Mouse (Mus musculus) adipocyte (in vitro differentiated cells): ENCODE results near the gene Tmem97.

Source experiments
- DNase-seq: peaks from one replicate; pipeline ENCODE4 v3.0.0-alpha.2; 2016; ENCODE audit warnings: low spot score

Gene Tmem97

DNA sequence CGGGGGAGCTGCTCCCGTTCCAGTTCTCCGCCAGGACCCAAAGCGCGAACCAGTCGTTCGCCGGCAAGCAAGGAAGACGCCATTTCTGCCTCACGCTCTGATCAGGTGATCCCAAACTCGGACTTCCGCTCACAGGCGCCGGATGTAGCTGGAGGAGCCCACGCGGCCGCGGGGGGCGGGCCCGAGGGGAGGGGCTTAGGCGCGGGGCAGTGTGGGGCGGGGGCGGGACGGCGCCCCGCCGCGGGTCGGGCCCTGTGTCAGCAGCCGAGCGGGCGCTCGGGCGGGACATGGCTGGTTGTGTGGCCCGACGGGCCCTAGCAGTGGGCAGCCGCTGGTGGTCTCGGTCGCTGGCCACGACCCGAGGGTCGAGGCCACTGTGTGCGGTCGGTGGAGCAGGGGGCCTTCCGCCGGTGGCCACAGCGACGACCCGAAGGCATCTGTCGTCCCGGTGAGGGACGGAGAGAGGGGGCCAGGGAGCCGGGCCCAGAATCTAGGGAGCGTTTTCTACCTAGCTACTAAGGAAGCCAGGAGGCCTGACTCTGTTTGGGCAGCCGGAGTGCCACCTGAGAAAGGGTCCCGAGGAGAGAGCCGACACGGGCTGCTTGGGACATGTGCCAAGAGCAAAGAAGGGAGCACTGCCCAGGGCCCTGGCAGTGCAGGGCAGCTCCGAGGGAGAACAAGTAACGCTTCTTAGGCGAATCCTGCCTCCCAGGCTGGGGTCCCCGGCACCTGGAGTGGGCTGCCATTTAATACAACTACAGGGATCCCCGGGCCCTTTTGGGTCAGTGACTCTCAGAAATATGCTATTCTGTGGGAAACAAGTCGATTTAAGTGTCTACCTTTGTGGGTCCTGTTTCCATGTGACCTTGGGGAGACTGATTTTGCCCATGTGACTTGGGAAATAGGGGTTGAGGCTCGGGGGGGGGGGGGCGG, 38.3 kb downstream of the Tmem97 start, which contains the start of the genes Tmem199 and Poldip2:
TSS of gene Tmem199 (minus strand) at position 148 of the 933 bp plus-strand sequence.
TSS of gene Poldip2 (plus strand) at position 169 of the 933 bp plus-strand sequence.
- peak; percentile 93 for DNase-seq

DNA sequence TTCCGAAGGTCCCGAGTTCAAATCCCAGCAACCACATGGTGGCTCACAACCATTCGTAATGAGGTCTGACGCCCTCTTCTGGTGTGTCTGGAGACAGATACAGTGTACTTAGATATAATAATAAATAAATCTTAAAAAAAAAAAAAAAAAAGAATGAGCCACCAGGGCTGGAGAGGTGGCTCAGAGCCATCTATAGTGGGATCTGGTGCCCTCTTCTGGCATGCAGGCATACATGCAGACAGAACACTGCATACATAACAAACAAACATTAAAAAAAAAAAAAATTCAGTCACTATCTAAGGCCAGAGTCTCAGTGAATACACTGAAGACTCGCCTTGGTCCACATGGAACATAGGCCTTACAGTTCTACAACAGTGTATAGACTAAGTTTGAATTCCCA, 41.4 kb downstream of the Tmem97 start:
- peak; percentile 22 for DNase-seq

DNA sequence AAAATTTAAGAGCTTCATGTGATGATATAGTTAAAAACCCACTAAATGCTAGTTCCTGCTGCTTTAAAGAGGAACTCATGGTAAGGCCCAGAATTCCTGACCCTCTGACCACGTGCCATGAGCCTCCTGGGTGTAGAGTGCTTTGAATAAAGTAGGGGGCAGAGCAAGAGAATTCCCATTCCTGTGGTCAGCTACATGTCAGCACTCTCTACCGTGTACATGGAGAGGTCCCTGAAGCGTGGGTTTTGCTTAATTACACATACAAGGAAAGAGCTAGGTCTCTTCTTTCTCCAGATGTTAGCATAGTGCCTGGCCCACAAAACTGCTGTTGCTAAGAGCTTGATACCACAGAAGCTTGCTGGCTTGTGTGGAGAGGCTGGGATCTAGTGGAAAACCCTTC, 45.1 kb downstream of the Tmem97 start:
- DNase-seq = no peak

DNA sequence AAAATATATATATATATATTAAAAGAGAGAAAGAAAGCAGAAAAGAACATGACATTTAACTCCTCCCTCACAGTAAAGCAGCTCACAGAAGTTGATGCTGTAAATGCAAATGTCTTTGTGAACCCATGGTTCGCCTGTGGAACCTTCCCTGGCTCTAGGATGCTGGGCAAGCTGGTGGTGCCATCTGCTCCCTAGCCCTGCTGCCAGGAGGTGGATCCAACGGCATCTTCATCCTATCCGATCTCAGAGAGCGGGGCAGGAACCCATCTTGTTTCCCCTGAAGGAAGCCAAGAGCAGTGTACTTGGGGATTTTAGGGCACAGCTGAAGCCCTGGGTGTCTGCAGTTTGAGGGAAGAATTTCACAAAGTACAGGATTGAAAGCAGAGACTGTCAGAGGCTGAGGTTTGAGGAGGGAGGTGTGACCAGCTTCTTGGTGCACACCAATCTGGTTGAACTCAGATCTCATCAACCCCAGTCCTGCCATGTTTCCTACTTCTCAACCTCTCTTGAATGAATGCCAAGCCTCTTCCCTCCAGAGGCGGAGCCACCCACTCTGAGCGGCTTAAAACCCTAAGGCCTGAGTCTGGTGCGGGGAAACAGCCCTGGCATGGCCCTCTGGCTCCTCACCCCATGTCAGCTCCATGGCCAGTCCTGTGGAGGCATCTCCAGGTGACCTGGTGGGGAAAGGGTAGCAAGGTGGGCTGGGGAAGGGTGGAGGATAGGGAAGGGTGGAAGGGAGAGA, 47.5 kb downstream of the Tmem97 start, which contains the start of gene Sebox:
TSS of gene Sebox (plus strand) at position 539 of the 742 bp plus-strand sequence.
- DNase-seq = no peak

DNA sequence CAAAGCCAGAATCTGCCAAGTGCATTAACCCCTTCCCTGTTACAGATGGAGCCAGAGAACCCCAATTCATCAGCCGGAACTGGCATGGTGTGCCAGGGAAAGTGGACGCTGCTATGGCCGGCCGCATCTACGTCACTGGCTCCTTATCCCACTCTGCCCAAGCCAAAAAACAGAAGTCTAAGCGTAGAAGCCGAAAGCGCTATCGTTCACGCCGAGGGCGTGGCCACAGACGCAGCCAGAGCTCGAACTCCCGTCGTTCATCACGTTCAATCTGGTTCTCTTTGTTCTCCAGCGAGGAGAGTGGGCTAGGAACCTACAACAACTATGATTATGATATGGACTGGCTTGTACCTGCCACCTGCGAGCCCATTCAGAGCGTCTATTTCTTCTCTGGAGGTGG, 49.0 kb downstream of the Tmem97 start:
- DNase-seq = no peak

DNA sequence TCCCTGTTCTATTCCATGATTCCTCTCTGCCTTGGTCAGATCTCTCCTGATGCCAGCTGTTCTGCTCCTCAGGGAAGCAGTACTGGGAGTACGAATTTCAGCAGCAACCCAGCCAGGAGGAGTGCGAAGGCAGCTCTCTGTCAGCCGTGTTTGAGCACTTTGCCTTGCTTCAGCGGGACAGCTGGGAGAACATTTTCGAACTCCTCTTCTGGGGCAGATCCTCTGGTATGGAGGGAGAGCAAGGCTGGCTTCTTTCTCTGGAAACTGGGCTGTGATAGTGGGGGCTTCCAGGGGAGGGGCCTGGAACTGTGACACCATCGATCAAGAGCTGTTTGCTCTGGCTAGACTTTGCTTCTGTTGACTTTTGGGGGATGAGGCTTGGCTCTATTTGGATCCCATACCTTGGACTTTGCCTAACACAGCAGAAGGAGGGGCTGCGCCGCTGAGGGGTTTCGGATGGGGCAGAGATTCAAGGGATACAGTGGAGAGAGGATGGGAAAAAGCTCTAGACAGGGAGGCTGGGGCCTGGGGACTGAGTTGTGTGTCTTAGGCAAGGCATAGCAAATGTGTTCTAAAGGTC, 49.9 kb downstream of the Tmem97 start:
- no peak for DNase-seq

DNA sequence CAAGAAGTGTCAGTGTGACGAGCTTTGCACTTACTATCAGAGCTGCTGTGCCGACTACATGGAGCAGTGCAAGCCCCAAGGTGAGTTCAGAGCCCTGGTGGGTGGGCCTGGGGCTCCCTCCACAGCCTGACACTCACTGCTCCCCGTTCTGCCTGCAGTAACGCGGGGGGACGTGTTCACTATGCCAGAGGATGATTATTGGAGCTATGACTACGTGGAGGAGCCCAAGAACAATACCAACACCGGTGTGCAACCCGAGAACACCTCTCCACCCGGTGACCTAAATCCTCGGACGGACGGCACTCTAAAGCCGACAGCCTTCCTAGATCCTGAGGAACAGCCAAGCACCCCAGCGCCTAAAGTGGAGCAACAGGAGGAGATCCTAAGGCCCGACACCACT, 51.0 kb downstream of the Tmem97 start:
- no peak for DNase-seq

DNA sequence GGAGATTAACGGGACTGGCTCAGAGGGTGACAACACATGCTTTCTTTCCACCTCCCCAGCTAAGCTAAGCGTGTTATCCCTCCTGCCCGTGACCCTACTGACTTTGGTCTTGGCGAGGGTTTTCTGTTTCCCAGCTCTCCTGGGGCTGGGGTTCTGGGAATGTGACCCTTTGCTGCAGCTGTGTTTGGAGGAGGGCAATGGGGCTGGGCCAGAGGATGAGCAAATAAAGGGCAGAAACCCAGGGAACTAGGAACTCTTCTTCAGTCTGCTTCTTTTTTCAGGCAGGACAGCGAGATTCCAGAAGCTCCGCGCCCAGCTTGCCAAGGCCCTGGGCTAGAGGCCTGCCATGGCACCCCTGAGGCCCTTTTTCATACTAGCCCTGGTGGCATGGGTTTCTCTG, 51.6 kb downstream of the Tmem97 start, which contains the start of gene Vtn:
TSS of gene Vtn (plus strand) at position 88 of the 400 bp plus-strand sequence.
- DNase-seq = no peak

DNA sequence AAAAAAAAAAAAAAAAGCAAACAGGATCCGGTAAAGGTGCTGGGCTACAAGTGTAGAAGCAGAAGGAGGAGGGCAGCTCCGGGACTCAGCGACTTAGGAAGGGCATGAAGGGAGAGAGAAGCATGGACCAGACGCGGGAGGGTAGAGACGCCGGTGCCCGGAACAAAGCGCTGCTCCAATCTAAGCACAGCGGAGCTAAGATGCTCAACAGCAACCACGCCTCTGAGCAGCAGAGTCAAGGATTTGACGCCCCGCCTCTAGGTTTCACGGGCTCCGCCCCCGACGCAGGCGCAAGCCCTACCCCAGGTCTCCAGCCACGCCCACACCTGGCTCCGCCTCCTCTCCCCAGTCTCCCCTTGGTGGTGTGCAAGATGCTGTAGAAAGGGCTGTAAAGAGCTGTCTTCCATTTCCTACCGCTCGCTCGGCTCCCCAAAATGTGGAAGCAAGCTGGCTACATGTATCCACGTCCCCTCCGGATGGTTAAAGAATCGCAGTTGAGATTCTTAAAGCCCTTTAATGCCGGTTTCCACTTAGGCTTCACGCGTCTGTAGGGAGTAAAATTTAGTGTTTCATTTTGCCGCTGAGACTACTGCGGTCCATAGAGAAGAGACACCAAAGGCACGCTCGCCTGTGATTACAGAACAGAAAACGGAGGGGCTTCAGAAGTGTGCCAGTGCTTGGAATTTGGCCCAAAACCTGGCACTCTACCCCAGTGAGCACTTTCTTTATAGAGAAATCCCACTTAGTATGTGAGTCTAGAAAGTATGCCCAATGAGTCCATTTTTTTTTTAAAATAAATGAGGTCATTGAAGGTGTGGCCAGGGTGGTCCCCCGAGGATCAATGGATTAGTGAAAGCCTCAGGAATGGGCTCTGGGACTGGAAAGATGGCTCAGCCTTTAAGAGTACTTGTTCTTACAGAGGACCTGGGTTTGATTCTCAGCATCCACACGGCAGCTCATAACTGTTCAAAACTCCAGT, 52.7 kb downstream of the Tmem97 start, which contains the start of gene Sarm1:
TSS of gene Sarm1 (minus strand) at position 211 of the 979 bp plus-strand sequence.
- peak; percentile 66 for DNase-seq

DNA sequence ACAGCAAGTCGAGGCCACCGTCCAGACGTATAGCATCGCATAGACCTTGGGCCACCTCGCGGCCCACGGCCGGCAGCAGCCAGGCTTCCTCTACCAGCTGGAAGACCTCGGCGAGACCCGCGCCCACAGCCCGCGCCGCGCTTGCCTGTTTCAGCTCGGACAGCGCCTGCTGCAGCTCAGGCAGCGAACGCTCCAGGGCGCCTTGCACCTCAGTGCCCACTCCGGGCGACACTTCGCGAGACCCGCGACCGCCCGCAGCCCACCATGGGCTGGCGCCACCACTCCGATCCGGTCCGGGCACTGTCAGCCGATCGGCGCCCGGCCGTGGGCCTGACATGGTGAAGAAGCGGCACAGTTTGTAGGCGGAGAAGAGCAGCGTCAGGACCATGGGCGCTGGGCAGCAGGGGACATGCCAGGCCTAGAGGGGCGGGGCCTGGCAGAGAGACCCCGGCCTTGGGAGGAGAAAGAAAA, 53.5 kb downstream of the Tmem97 start:
- no peak for DNase-seq

DNA sequence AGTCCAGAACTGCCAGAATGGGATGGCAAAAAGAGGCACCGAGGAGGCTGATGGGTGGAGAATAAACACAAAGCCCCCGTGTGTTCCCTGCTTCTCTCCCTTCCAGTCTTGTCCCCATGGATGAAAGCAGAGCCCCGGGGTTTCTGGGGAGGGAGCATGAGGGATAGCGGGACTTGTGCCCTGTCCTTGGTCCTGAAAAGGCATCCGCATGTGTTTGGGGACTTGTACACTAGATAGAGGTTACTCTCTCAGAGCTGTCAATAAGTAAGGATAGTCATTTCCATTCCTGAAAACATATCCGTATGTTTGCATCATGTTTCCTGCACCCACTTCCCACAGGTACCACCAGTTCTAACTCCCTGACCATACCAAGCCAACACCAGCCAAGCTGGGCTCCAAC, 54.7 kb downstream of the Tmem97 start:
- DNase-seq = peak; percentile 59
